Mouse (Mus musculus) small intestine, adult 2 months (tissue): ENCODE measurements around the gene Wnt2.

Experiments
- CTCF ChIP-seq: fragments of 200-500 bp; IDR thresholded peaks from 2 replicates; pipeline ENCODE4 v1.5.1; 2012; ENCODE audit warnings: low read depth, mild to moderate bottlenecking, control low read depth, inconsistent platforms, low read length, moderate library complexity, mixed read lengths; ENCODE audit not compliant: insufficient replicate concordance, insufficient read length; ENCODE audit errors: extremely low read depth
- POLR2A ChIP-seq: fragments of 200-500 bp; IDR thresholded peaks from 2 replicates; pipeline ENCODE4 v1.6.1; 2012; ENCODE audit warnings: low read depth, mild to moderate bottlenecking, control low read depth, inconsistent platforms, low read length, moderate library complexity

- TF ChIP-seq CTCF (no peak), POLR2A (no peak)
Measured at GRCm38 (mm10) chr6:18031509-18032010, 1.2 kb upstream of the Wnt2 start.
